Mouse (Mus musculus) granulocyte monocyte progenitor cell, adult 5-6 weeks (primary cell): ENCODE data around the gene Micu1. TPM values are rescaled to one million over a fixed set of nuclear protein-coding genes. Genes with fewer than 3 reads are reported as not detected.
A peak's percentile ranks its signal among the peaks of the same experiment; 100 is the strongest.
"Not testable (repeated sequence)": the region's sequence is repeated elsewhere in the genome, so short reads cannot be mapped to it uniquely, and the experiment has no call there.

Source experiments
- ATAC-seq: replicated peaks from 2 replicates; pipeline ENCODE4 v1.8.0; 2016; ENCODE audit warnings: mild to moderate bottlenecking, moderate TSS enrichment, inconsistent platforms; ENCODE audit not compliant: poor library complexity, severe bottlenecking
- total RNA-seq, 2 experiments: library from RNA; stranded (forward) in 1 of 2; stranded (reverse) in 1 of 2; fragments of 200-712, 200-1000 nt in 1 of 2; fragments of >200 nt in 1 of 2; fragmentation: Nextera tagmentation in 1 of 2; gene quantifications; 2 replicates each; pipeline ENCODE4 v1.2.3; 2014 to 2017

Gene Micu1
- total RNA-seq, 2 experiments from 2014 or later, result 65.7 to 95.7 TPM

- ATAC-seq, result no peak
Measured at GRCm38 (mm10) chr10:59844686-59845085, 142.4 kb downstream of the Micu1 start.

- ATAC-seq, result no peak
Measured at GRCm38 (mm10) chr10:59846416-59846815, 144.1 kb downstream of the Micu1 start.

GRCm38 (mm10) chr10:59848079-59848877, 146.0 kb downstream of the Micu1 start:
- ATAC-seq, result peak; percentile 52

GRCm38 (mm10) chr10:59848953-59849352, 146.7 kb downstream of the Micu1 start:
- ATAC-seq, result no peak

GRCm38 (mm10) chr10:59849371-59849770, 147.1 kb downstream of the Micu1 start:
- no peak for ATAC-seq

- ATAC-seq, result no peak
Measured at GRCm38 (mm10) chr10:59857157-59857556, 154.9 kb downstream of the Micu1 start.

GRCm38 (mm10) chr10:59860684-59861083, 158.4 kb downstream of the Micu1 start:
- ATAC-seq, result no peak

- no peak for ATAC-seq
Measured at GRCm38 (mm10) chr10:59861201-59861600, 158.9 kb downstream of the Micu1 start.

GRCm38 (mm10) chr10:59862816-59863440, 160.7 kb downstream of the Micu1 start:
- no peak for ATAC-seq

GRCm38 (mm10) chr10:59863620-59864019, 161.3 kb downstream of the Micu1 start:
- no peak for ATAC-seq

GRCm38 (mm10) chr10:59864232-59864875, 162.1 kb downstream of the Micu1 start:
- no peak for ATAC-seq

- peak; percentile 93 for ATAC-seq
Measured at GRCm38 (mm10) chr10:59864884-59865726, 162.8 kb downstream of the Micu1 start.

- ATAC-seq, result no peak
Measured at GRCm38 (mm10) chr10:59868266-59868665, 166.0 kb downstream of the Micu1 start.

GRCm38 (mm10) chr10:59870038-59870437, 167.8 kb downstream of the Micu1 start:
- no peak for ATAC-seq

GRCm38 (mm10) chr10:59872651-59873050, 170.4 kb downstream of the Micu1 start:
- not testable (repeated sequence) for ATAC-seq

GRCm38 (mm10) chr10:59873206-59873605, 170.9 kb downstream of the Micu1 start:
- no peak for ATAC-seq

- no peak; the same call in 1 of the 2 replicates for ATAC-seq
Measured at GRCm38 (mm10) chr10:59873613-59874012, 171.3 kb downstream of the Micu1 start.

- no peak for ATAC-seq
Measured at GRCm38 (mm10) chr10:59875396-59875795, 173.1 kb downstream of the Micu1 start.

GRCm38 (mm10) chr10:59876698-59877097, 174.4 kb downstream of the Micu1 start:
- not testable (repeated sequence) for ATAC-seq

- ATAC-seq, result peak; percentile 11; the same call in 1 of the 2 replicates
Measured at GRCm38 (mm10) chr10:59877421-59878117, 175.3 kb downstream of the Micu1 start.
